Mouse (Mus musculus) spleen, postnatal 4 days (tissue): ENCODE results near the gene Yeats2.
"Not testable (repeated sequence)": the region's sequence is repeated elsewhere in the genome, so short reads cannot be mapped to it uniquely, and the experiment has no call there.

Experiments
- DNase-seq, 2 experiments: peaks; one replicate each; pipeline ENCODE4 v3.0.0; 2022; ENCODE audit warnings: low spot score in 2 of 2

Gene Yeats2

GRCm38 (mm10) chr16:20140772-20141531 lies at the start of gene Yeats2:
TSS of gene Yeats2 (plus strand) at chr16:20141063.
- DNase-seq = peak; percentile 78 to 89

GRCm38 (mm10) chr16:20095966-20096365 lies 44.9 kb upstream of the Yeats2 start:
- DNase-seq = no peak

GRCm38 (mm10) chr16:20097069-20097710 lies 43.7 kb upstream of the Yeats2 start, which contains the start of gene Klhl24:
TSS of gene Klhl24 (plus strand) at chr16:20097542.
- DNase-seq = peak; percentile 90 to 91

- DNase-seq = peak; percentile 93 to 95
Observed at GRCm38 (mm10) chr16:20097711-20098374, 43.0 kb upstream of the Yeats2 start.

- DNase-seq = no peak
Observed at GRCm38 (mm10) chr16:20098375-20098727, 42.5 kb upstream of the Yeats2 start.

- DNase-seq = peak in 1 of 2 experiments; percentile 32
Observed at GRCm38 (mm10) chr16:20098866-20099629, 41.8 kb upstream of the Yeats2 start.

GRCm38 (mm10) chr16:20106996-20107395 lies 33.9 kb upstream of the Yeats2 start:
- DNase-seq = no peak

GRCm38 (mm10) chr16:20108961-20109360 lies 31.9 kb upstream of the Yeats2 start:
- no peak for DNase-seq

GRCm38 (mm10) chr16:20112649-20113048 lies 28.2 kb upstream of the Yeats2 start:
- DNase-seq = no peak

GRCm38 (mm10) chr16:20116069-20116468 lies 24.8 kb upstream of the Yeats2 start:
- DNase-seq = no peak

- not testable (repeated sequence) for DNase-seq
Observed at GRCm38 (mm10) chr16:20126319-20126883, 14.5 kb upstream of the Yeats2 start.

GRCm38 (mm10) chr16:20130397-20130796 lies 10.5 kb upstream of the Yeats2 start:
- DNase-seq = no peak

- DNase-seq = no peak
Observed at GRCm38 (mm10) chr16:20144568-20144967, 3.7 kb downstream of the Yeats2 start.

- no peak for DNase-seq
Observed at GRCm38 (mm10) chr16:20151991-20152390, 11.1 kb downstream of the Yeats2 start.

- no peak for DNase-seq
Observed at GRCm38 (mm10) chr16:20153742-20154141, 12.9 kb downstream of the Yeats2 start.

GRCm38 (mm10) chr16:20160130-20160529 lies 19.3 kb downstream of the Yeats2 start:
- DNase-seq = no peak

GRCm38 (mm10) chr16:20169071-20169470 lies 28.2 kb downstream of the Yeats2 start:
- DNase-seq = no peak

- no peak for DNase-seq
Observed at GRCm38 (mm10) chr16:20169471-20170106, 28.7 kb downstream of the Yeats2 start.

- no peak for DNase-seq
Observed at GRCm38 (mm10) chr16:20179406-20180175, 38.7 kb downstream of the Yeats2 start.

GRCm38 (mm10) chr16:20185368-20185767 lies 44.5 kb downstream of the Yeats2 start:
- no peak for DNase-seq
